Mouse (Mus musculus): ENCODE data around the gene Slc24a4. TPM values are rescaled to one million over a fixed set of nuclear protein-coding genes. Genes with fewer than 3 reads are reported as not detected.

The Slc24a4 gene
- 0.39 and 0.46 TPM in 2 replicates for polyA plus RNA-seq (2016; fragmentation: Nextera tagmentation; extraction: Ambion mirVana)

GRCm38 (mm10) chr12:102128081-102128790 lies at the start of gene Slc24a4:
TSS of gene Slc24a4 (plus strand) at chr12:102128733.
- H3K9ac ChIP-seq, result peak within 1 kb of the TSS; percentile 44; the same call in 1 of the 2 replicates
- peak; percentile 49 for ATAC-seq (ENCODE audit: low FRiP score, low read depth)
- H3K36me3 ChIP-seq, result no peaks in the 10 kb centered on the region
- H3K27me3 ChIP-seq (replicated peaks), result peaks cover 56% of the 10 kb centered on the region
- no peaks in the 10 kb centered on the region for H3K9me3 ChIP-seq
- peak within 1 kb of the TSS; percentile 96 for H3K4me2 ChIP-seq (replicated peaks)
- under 1% methylated on average over 33 of the region's 34 CpGs for WGBS
- H3K4me3 ChIP-seq, result peak within 1 kb of the TSS; percentile 48
- peaks cover 18% of the 10 kb centered on the region for H3K4me1 ChIP-seq
- H3K27ac ChIP-seq, result no peak within 1 kb of the TSS

GRCm38 (mm10) chr12:102082648-102083425 lies 45.7 kb upstream of the Slc24a4 start:
- Histone ChIP-seq H3K9ac (no peak overlapping the region), H3K27me3 (replicated peaks) (no peaks in the 10 kb centered on the region), H3K4me1 (no peaks in the 10 kb centered on the region), H3K9me3 (no peaks in the 10 kb centered on the region), H3K4me2 (replicated peaks) (no peak overlapping the region), H3K27ac (no peak overlapping the region), H3K4me3 (no peak overlapping the region), H3K36me3 (no peaks in the 10 kb centered on the region)
- no peak for ATAC-seq (ENCODE audit: low FRiP score, low read depth)
- 83% methylated on average over 13 of the region's 13 CpGs for WGBS

GRCm38 (mm10) chr12:102090535-102090934 lies 38.0 kb upstream of the Slc24a4 start:
- Histone ChIP-seq H3K36me3 (no peaks in the 10 kb centered on the region), H3K9ac (no peak overlapping the region), H3K27me3 (replicated peaks) (no peaks in the 10 kb centered on the region), H3K4me1 (no peaks in the 10 kb centered on the region), H3K9me3 (no peaks in the 10 kb centered on the region), H3K27ac (no peak overlapping the region), H3K4me2 (replicated peaks) (no peak overlapping the region), H3K4me3 (no peak overlapping the region)
- WGBS, result 93% methylated on average over 1 of the region's 1 CpGs
- ATAC-seq (ENCODE audit: low FRiP score, low read depth), result no peak

GRCm38 (mm10) chr12:102092342-102093094 lies 36.0 kb upstream of the Slc24a4 start:
- Histone ChIP-seq H3K36me3 (no peaks in the 10 kb centered on the region), H3K27me3 (replicated peaks) (no peaks in the 10 kb centered on the region)

GRCm38 (mm10) chr12:102105990-102106389 lies 22.5 kb upstream of the Slc24a4 start:
- Histone ChIP-seq H3K36me3 (no peaks in the 10 kb centered on the region), H3K4me1 (no peaks in the 10 kb centered on the region), H3K4me3 (no peak overlapping the region), H3K4me2 (replicated peaks) (no peak overlapping the region), H3K27ac (no peak overlapping the region), H3K9me3 (no peaks in the 10 kb centered on the region), H3K27me3 (replicated peaks) (no peaks in the 10 kb centered on the region), H3K9ac (no peak overlapping the region)
- ATAC-seq (ENCODE audit: low FRiP score, low read depth), result no peak
- 31% methylated on average over 1 of the region's 1 CpGs for WGBS

More at GRCm38 (mm10) chr12:102092342-102093094, 36.0 kb upstream of the Slc24a4 start:
- H3K27ac ChIP-seq, result no peak overlapping the region
- 85% methylated on average over 15 of the region's 15 CpGs for WGBS
- H3K4me3 ChIP-seq, result no peak overlapping the region
- no peak for ATAC-seq (ENCODE audit: low FRiP score, low read depth)
- no peaks in the 10 kb centered on the region for H3K9me3 ChIP-seq
- H3K4me1 ChIP-seq, result no peaks in the 10 kb centered on the region
- H3K9ac ChIP-seq, result no peak overlapping the region
- H3K4me2 ChIP-seq (replicated peaks), result no peak overlapping the region

GRCm38 (mm10) chr12:102108851-102109250 lies 19.7 kb upstream of the Slc24a4 start:
- Histone ChIP-seq H3K4me1 (0 out of 2 replicates have a peak, but pooled peaks cover 5% of the 10 kb centered on the region), H3K4me2 (replicated peaks) (no peak overlapping the region), H3K9me3 (no peaks in the 10 kb centered on the region), H3K4me3 (no peak overlapping the region), H3K9ac (no peak overlapping the region), H3K27ac (no peak overlapping the region), H3K36me3 (no peaks in the 10 kb centered on the region), H3K27me3 (replicated peaks) (no peaks in the 10 kb centered on the region)
- no peak for ATAC-seq (ENCODE audit: low FRiP score, low read depth)

- no peak overlapping the region for H3K27ac ChIP-seq
- no peak overlapping the region for H3K4me2 ChIP-seq (replicated peaks)
- no peak overlapping the region for H3K4me3 ChIP-seq
- WGBS, result 69% methylated on average over 4 of the region's 4 CpGs
- no peaks in the 10 kb centered on the region for H3K9me3 ChIP-seq
- no peak overlapping the region for H3K9ac ChIP-seq
- ATAC-seq (ENCODE audit: low FRiP score, low read depth), result no peak; the same call in 1 of the 2 replicates
- H3K36me3 ChIP-seq, result no peaks in the 10 kb centered on the region
- no peaks in the 10 kb centered on the region for H3K27me3 ChIP-seq (replicated peaks)
- 0 out of 2 replicates have a peak, but pooled peaks cover 5% of the 10 kb centered on the region for H3K4me1 ChIP-seq
Measured at GRCm38 (mm10) chr12:102112491-102112890, 16.0 kb upstream of the Slc24a4 start.

- ATAC-seq (ENCODE audit: low FRiP score, low read depth), result no peak
- Histone ChIP-seq H3K27ac (no peak overlapping the region), H3K4me1 (0 out of 2 replicates have a peak, but pooled peaks cover 5% of the 10 kb centered on the region), H3K9ac (no peak overlapping the region), H3K36me3 (no peaks in the 10 kb centered on the region), H3K9me3 (no peaks in the 10 kb centered on the region), H3K27me3 (replicated peaks) (no peaks in the 10 kb centered on the region), H3K4me2 (replicated peaks) (no peak overlapping the region), H3K4me3 (no peak overlapping the region)
- WGBS, result 77% methylated on average over 7 of the region's 7 CpGs
Measured at GRCm38 (mm10) chr12:102112901-102113300, 15.6 kb upstream of the Slc24a4 start.

- no peak overlapping the region for H3K4me2 ChIP-seq (replicated peaks)
- H3K9me3 ChIP-seq, result no peaks in the 10 kb centered on the region
- H3K27ac ChIP-seq, result no peak overlapping the region
- H3K9ac ChIP-seq, result no peak overlapping the region
- H3K27me3 ChIP-seq (replicated peaks), result no peaks in the 10 kb centered on the region
- no peaks in the 10 kb centered on the region for H3K36me3 ChIP-seq
- H3K4me3 ChIP-seq, result no peak overlapping the region
- WGBS, result 79% methylated on average over 3 of the region's 3 CpGs
- H3K4me1 ChIP-seq, result 0 out of 2 replicates have a peak, but pooled peaks cover 5% of the 10 kb centered on the region
- ATAC-seq (ENCODE audit: low FRiP score, low read depth), result no peak
Measured at GRCm38 (mm10) chr12:102113391-102113790, 15.1 kb upstream of the Slc24a4 start.

- Histone ChIP-seq H3K4me2 (replicated peaks) (no peak overlapping the region), H3K9me3 (no peaks in the 10 kb centered on the region), H3K27me3 (replicated peaks) (no peaks in the 10 kb centered on the region), H3K27ac (no peak overlapping the region), H3K4me1 (0 out of 2 replicates have a peak, but pooled peaks cover 5% of the 10 kb centered on the region), H3K36me3 (no peaks in the 10 kb centered on the region), H3K9ac (no peak overlapping the region), H3K4me3 (no peak overlapping the region)
- no peak for ATAC-seq (ENCODE audit: low FRiP score, low read depth)
- WGBS, result 71% methylated on average over 3 of the region's 3 CpGs
Measured at GRCm38 (mm10) chr12:102116580-102116979, 12.0 kb upstream of the Slc24a4 start.

GRCm38 (mm10) chr12:102118014-102118413 lies 10.5 kb upstream of the Slc24a4 start:
- ATAC-seq (ENCODE audit: low FRiP score, low read depth), result no peak
- no peak overlapping the region for H3K4me3 ChIP-seq
- no peaks in the 10 kb centered on the region for H3K4me1 ChIP-seq
- H3K27me3 ChIP-seq (replicated peaks), result no peaks in the 10 kb centered on the region
- no peak overlapping the region for H3K9ac ChIP-seq
- H3K36me3 ChIP-seq, result no peaks in the 10 kb centered on the region
- WGBS, result 90% methylated on average over 7 of the region's 7 CpGs
- H3K4me2 ChIP-seq (replicated peaks), result no peak overlapping the region
- no peak overlapping the region for H3K27ac ChIP-seq
- H3K9me3 ChIP-seq, result no peaks in the 10 kb centered on the region

- Histone ChIP-seq H3K4me2 (replicated peaks) (peak overlapping the region; percentile 96), H3K27ac (no peak overlapping the region), H3K9ac (no peak overlapping the region), H3K9me3 (no peaks in the 10 kb centered on the region), H3K36me3 (no peaks in the 10 kb centered on the region), H3K27me3 (replicated peaks) (peaks cover 56% of the 10 kb centered on the region), H3K4me1 (peaks cover 18% of the 10 kb centered on the region), H3K4me3 (0 out of 2 replicates have a peak overlapping the region, but pooled peaks have one; percentile 48)
- no peak for ATAC-seq (ENCODE audit: low FRiP score, low read depth)
- WGBS, result 8% methylated on average over 7 of the region's 7 CpGs
Measured at GRCm38 (mm10) chr12:102127601-102128000, 932 bp upstream of the Slc24a4 start.
